Mouse (Mus musculus) forebrain, embryonic 14.5 days (tissue): ENCODE measurements at regions not wholly inside any gene's neighbourhood (a gene's known extent, or its start where the extent isn't known, plus 50 kb on each side); places are given as distances from the start of the nearest gene placed in this dataset.

Source experiments
- ATAC-seq: fragments of 200-750 bp; cut with Nextera tagmentation; 2 replicates; pipeline ENCODE4 v1.8.0; 2017; ENCODE audit warnings: mild to moderate bottlenecking, moderate library complexity
- DNase-seq: peaks from one replicate; pipeline ENCODE4 v3.0.0-alpha.2; 2015; ENCODE audit warnings: low spot score
- H3K27ac ChIP-seq: fragments of 300-500 bp; sonication (generic); 2 replicates; pipeline ENCODE4 v1.5.1; 2014; ENCODE audit warnings: low read depth, mild to moderate bottlenecking, control low read depth, low read length, moderate library complexity
- H3K27me3 ChIP-seq: fragments of 300-500 bp; sonication (generic); replicated peaks from 2 replicates; pipeline ENCODE4 v1.6.1; 2014; ENCODE audit warnings: low read length, control low read depth, mixed read lengths; ENCODE audit not compliant: control insufficient read depth, insufficient read depth
- H3K36me3 ChIP-seq: fragments of 300-500 bp; sonication (generic); 2 replicates; pipeline ENCODE4 v1.6.1; 2014; ENCODE audit warnings: low read length, control low read depth; ENCODE audit not compliant: control insufficient read depth, insufficient read depth
- H3K4me1 ChIP-seq: fragments of 300-500 bp; sonication (generic); 2 replicates; pipeline ENCODE4 v1.6.1; 2014; ENCODE audit warnings: antibody characterized with exemption, low read length, control low read depth; ENCODE audit not compliant: control insufficient read depth, insufficient read depth
- H3K4me2 ChIP-seq: fragments of 300-500 bp; sonication (generic); 2 replicates; pipeline ENCODE4 v1.6.1; 2014; ENCODE audit warnings: mild to moderate bottlenecking, control low read depth, low read length
- H3K4me3 ChIP-seq: fragments of 300-500 bp; sonication (generic); 2 replicates; pipeline ENCODE4 v1.5.1; 2014; ENCODE audit warnings: low read depth, low read length, control low read depth
- H3K9ac ChIP-seq: fragments of 300-500 bp; sonication (generic); 2 replicates; pipeline ENCODE4 v1.6.1; 2014; ENCODE audit warnings: mild to moderate bottlenecking, low read length, control low read depth, moderate library complexity
- H3K9me3 ChIP-seq: fragments of 300-500 bp; sonication (generic); replicated peaks from 2 replicates; pipeline ENCODE4 v1.6.1; 2016; ENCODE audit warnings: low read length, control low read depth, mixed read lengths; ENCODE audit not compliant: control insufficient read depth
- WGBS: fragments of 180-500 bp; shearing (Covaris S2); extraction: QIAGEN DNeasy Blood & Tissue Kit; methylation state at CpG from one replicate; pipeline ENCODE4 v1.1.7; 2014; 5-methylcytosine and 5-hydroxymethylcytosine counted together

DNA sequence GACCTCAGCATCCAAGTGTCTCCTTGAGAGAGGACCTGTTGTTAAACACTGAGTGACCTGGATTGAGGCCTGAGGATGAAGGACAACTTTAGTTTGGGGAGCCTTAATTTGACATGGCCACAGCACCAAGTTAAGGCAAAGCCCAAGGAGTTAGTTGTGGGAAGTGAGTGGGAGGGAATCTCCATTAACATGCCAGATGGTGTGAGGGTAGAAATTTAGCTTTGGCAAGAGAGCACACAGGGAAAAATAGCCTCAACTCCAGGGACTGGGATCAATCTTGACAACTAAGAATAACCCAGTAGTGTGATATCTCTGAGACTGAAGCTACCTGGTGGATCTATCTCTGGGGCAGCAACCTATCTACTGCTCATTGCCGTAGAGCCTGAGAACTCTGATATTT, 105.4 kb downstream of the Ahr start:
- WGBS = 100% methylated on average over 1 of the region's 1 CpGs
- no peak overlapping the region for H3K4me2 ChIP-seq
- H3K9ac ChIP-seq = no peak overlapping the region
- H3K27me3 ChIP-seq = no peaks in the 10 kb centered on the region
- DNase-seq (no peak), ATAC-seq (no peak)
- no peaks in the 10 kb centered on the region for H3K9me3 ChIP-seq
- H3K4me1 ChIP-seq = no peaks in the 10 kb centered on the region
- H3K27ac ChIP-seq = no peak overlapping the region
- H3K4me3 ChIP-seq = no peak overlapping the region
- no peaks in the 10 kb centered on the region for H3K36me3 ChIP-seq

- H3K36me3 ChIP-seq = no peaks in the 10 kb centered on the region
- ATAC-seq (no peak), DNase-seq (no peak)
- no peak overlapping the region for H3K4me2 ChIP-seq
- no peak overlapping the region for H3K9ac ChIP-seq
- 40% methylated on average over 2 of the region's 2 CpGs for WGBS
- no peak overlapping the region for H3K27ac ChIP-seq
- no peaks in the 10 kb centered on the region for H3K9me3 ChIP-seq
- no peaks in the 10 kb centered on the region for H3K4me1 ChIP-seq
- no peak overlapping the region for H3K4me3 ChIP-seq
- no peaks in the 10 kb centered on the region for H3K27me3 ChIP-seq
These were observed 115.6 kb downstream of the Ahr start for GRCm38 (mm10) chr12:35419206-35419605.

- H3K4me1 ChIP-seq = no peaks in the 10 kb centered on the region
- no peak overlapping the region for H3K9ac ChIP-seq
- DNase-seq = no peak
- H3K4me3 ChIP-seq = no peak overlapping the region
- ATAC-seq = no peak
- H3K4me2 ChIP-seq = no peak overlapping the region
- no peaks in the 10 kb centered on the region for H3K27me3 ChIP-seq
- no peaks in the 10 kb centered on the region for H3K9me3 ChIP-seq
- H3K36me3 ChIP-seq = no peaks in the 10 kb centered on the region
- H3K27ac ChIP-seq = no peak overlapping the region
- 83% methylated on average over 4 of the region's 4 CpGs for WGBS
These were observed 116.9 kb downstream of the Ahr start for GRCm38 (mm10) chr12:35417943-35418342.

GRCm38 (mm10) chr12:35416583-35416982, 118.3 kb downstream of the Ahr start:
- Histone ChIP-seq H3K27ac (no peak overlapping the region), H3K4me2 (no peak overlapping the region), H3K27me3 (no peaks in the 10 kb centered on the region), H3K9ac (no peak overlapping the region), H3K4me1 (no peaks in the 10 kb centered on the region), H3K9me3 (no peaks in the 10 kb centered on the region), H3K4me3 (no peak overlapping the region), H3K36me3 (no peaks in the 10 kb centered on the region)
- WGBS = 58% methylated on average over 5 of the region's 5 CpGs
- no peak for DNase-seq
- no peak for ATAC-seq

- WGBS = 77% methylated on average over 3 of the region's 3 CpGs
- Histone ChIP-seq H3K9ac (no peak overlapping the region), H3K27ac (no peak overlapping the region), H3K27me3 (no peaks in the 10 kb centered on the region), H3K9me3 (no peaks in the 10 kb centered on the region), H3K4me3 (no peak overlapping the region), H3K4me1 (no peaks in the 10 kb centered on the region), H3K4me2 (no peak overlapping the region), H3K36me3 (no peaks in the 10 kb centered on the region)
- DNase-seq (no peak), ATAC-seq (no peak)
These were observed 122.1 kb downstream of the Ahr start for GRCm38 (mm10) chr12:35412715-35413114.

GRCm38 (mm10) chr12:35408461-35408860, 126.4 kb downstream of the Ahr start:
- Histone ChIP-seq H3K27me3 (no peaks in the 10 kb centered on the region), H3K9me3 (no peaks in the 10 kb centered on the region), H3K4me2 (no peak overlapping the region), H3K4me3 (no peak overlapping the region), H3K27ac (no peak overlapping the region), H3K36me3 (no peaks in the 10 kb centered on the region), H3K9ac (no peak overlapping the region), H3K4me1 (no peaks in the 10 kb centered on the region)
- WGBS = 81% methylated on average over 3 of the region's 3 CpGs
- DNase-seq (no peak), ATAC-seq (no peak)

DNA sequence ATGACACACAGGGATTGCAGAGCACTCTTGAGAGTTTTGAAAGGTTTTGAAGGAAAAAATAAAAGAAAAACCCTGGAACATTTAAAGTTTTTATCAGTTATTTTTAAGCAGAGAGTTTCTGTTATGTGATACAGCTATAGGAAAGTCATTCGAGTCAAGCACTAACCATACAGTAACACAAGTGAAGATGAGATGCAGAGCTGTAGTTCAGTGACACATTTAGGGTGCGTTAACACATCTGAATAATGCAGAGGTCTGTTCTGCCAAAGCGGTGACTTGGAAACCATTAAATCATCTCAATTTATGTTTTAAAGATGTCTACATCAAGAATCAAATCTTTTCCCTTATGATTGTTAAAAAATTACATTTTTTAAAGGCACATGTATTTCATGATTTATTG, 126.8 kb downstream of the Ahr start:
- no peaks in the 10 kb centered on the region for H3K4me1 ChIP-seq
- ATAC-seq = no peak
- H3K36me3 ChIP-seq = no peaks in the 10 kb centered on the region
- H3K9me3 ChIP-seq = no peaks in the 10 kb centered on the region
- WGBS = 87% methylated on average over 3 of the region's 3 CpGs
- no peaks in the 10 kb centered on the region for H3K27me3 ChIP-seq
- no peak overlapping the region for H3K4me2 ChIP-seq
- no peak overlapping the region for H3K27ac ChIP-seq
- no peak overlapping the region for H3K4me3 ChIP-seq
- no peak overlapping the region for H3K9ac ChIP-seq
- DNase-seq = no peak

GRCm38 (mm10) chr12:35401853-35402252, 133.0 kb downstream of the Ahr start:
- ATAC-seq (no peak), DNase-seq (peak; percentile 10)
- H3K9ac ChIP-seq = no peak overlapping the region
- no peak overlapping the region for H3K27ac ChIP-seq
- no peak overlapping the region for H3K4me2 ChIP-seq
- WGBS = 59% methylated on average over 2 of the region's 2 CpGs
- no peaks in the 10 kb centered on the region for H3K27me3 ChIP-seq
- no peaks in the 10 kb centered on the region for H3K36me3 ChIP-seq
- H3K4me1 ChIP-seq = no peaks in the 10 kb centered on the region
- H3K9me3 ChIP-seq = no peaks in the 10 kb centered on the region
- H3K4me3 ChIP-seq = no peak overlapping the region

- H3K9ac ChIP-seq = no peak overlapping the region
- H3K27me3 ChIP-seq = no peaks in the 10 kb centered on the region
- H3K4me2 ChIP-seq = no peak overlapping the region
- H3K36me3 ChIP-seq = no peaks in the 10 kb centered on the region
- H3K9me3 ChIP-seq = no peaks in the 10 kb centered on the region
- 77% methylated on average over 2 of the region's 2 CpGs for WGBS
- no peak overlapping the region for H3K4me3 ChIP-seq
- H3K27ac ChIP-seq = no peak overlapping the region
- DNase-seq (peak; percentile 20), ATAC-seq (no peak)
- no peaks in the 10 kb centered on the region for H3K4me1 ChIP-seq
These were observed 133.6 kb downstream of the Ahr start for GRCm38 (mm10) chr12:35401219-35401618.

- WGBS = 77% methylated on average over 1 of the region's 1 CpGs
- no peak overlapping the region for H3K9ac ChIP-seq
- no peak overlapping the region for H3K4me2 ChIP-seq
- no peaks in the 10 kb centered on the region for H3K4me1 ChIP-seq
- no peaks in the 10 kb centered on the region for H3K27me3 ChIP-seq
- no peaks in the 10 kb centered on the region for H3K9me3 ChIP-seq
- no peak overlapping the region for H3K27ac ChIP-seq
- no peaks in the 10 kb centered on the region for H3K36me3 ChIP-seq
- ATAC-seq = no peak
- DNase-seq = no peak
- H3K4me3 ChIP-seq = no peak overlapping the region
These were observed 139.6 kb downstream of the Ahr start for GRCm38 (mm10) chr12:35395211-35395610.
